Mouse (Mus musculus) C2C12 (cell line): ENCODE data around the gene Asf1b. TPM values are rescaled to one million over a fixed set of nuclear protein-coding genes. Genes with fewer than 3 reads are reported as not detected.

Source experiments
- H3K27me3 ChIP-seq: one replicate; pipeline ENCODE4 v1.6.1; 2011; ENCODE audit not compliant: control insufficient read depth, insufficient read depth, insufficient read length
- H3K36me3 ChIP-seq: one replicate; pipeline ENCODE4 v1.6.1; 2011; ENCODE audit not compliant: control insufficient read depth, insufficient read depth
- H3K4me3 ChIP-seq: one replicate; pipeline ENCODE4 v1.5.1; 2011; ENCODE audit warnings: mild to moderate bottlenecking, control low read depth; ENCODE audit not compliant: poor library complexity, insufficient read depth, severe bottlenecking
- H3K79me2 ChIP-seq: one replicate; pipeline ENCODE4 v1.6.1; 2011; ENCODE audit not compliant: control insufficient read depth, insufficient read depth
- H3K79me3 ChIP-seq: one replicate; pipeline ENCODE4 v1.6.1; 2011; ENCODE audit warnings: low read depth, control low read depth
- H3ac ChIP-seq: one replicate; pipeline ENCODE3; 2011; ENCODE audit warnings: low read depth; ENCODE audit not compliant: control insufficient read depth, insufficient read length
- CEBPB ChIP-seq: IDR thresholded peaks from one replicate; pipeline ENCODE4 v1.6.1; 2011; ENCODE audit warnings: low read depth, mild to moderate bottlenecking, control low read depth, moderate library complexity
- CTCF ChIP-seq: IDR thresholded peaks from one replicate; pipeline ENCODE4 v1.5.1; 2011; ENCODE audit not compliant: control insufficient read depth, insufficient read depth, insufficient read length
- FOSL1 ChIP-seq: IDR thresholded peaks from one replicate; pipeline ENCODE4 v1.8.0; 2011; ENCODE audit warnings: mild to moderate bottlenecking, low read length; ENCODE audit not compliant: poor library complexity, insufficient read depth, severe bottlenecking
- MAX ChIP-seq: IDR thresholded peaks from one replicate; pipeline ENCODE4 v1.6.1; 2011; ENCODE audit warnings: mild to moderate bottlenecking, control low read depth
- MYOD1 ChIP-seq: IDR thresholded peaks from one replicate; pipeline ENCODE4 v1.6.1; 2011; ENCODE audit warnings: low read depth; ENCODE audit not compliant: control insufficient read depth, insufficient read length
- MYOG ChIP-seq: IDR thresholded peaks from one replicate; pipeline ENCODE4 v1.6.1; 2011; ENCODE audit not compliant: control insufficient read depth, insufficient read length; ENCODE audit errors: extremely low read depth
- USF1 ChIP-seq: IDR thresholded peaks from one replicate; pipeline ENCODE4 v1.6.1; 2011; ENCODE audit warnings: low read depth, mild to moderate bottlenecking, control low read depth, moderate library complexity
- polyA plus RNA-seq: library from polyadenylated mRNA; unstranded; fragments of >200 nt; fragmentation: generic; extraction: Trizol; gene quantifications from one replicate; pipeline ENCODE4 v1.2.1, GENCODE M21; 2012; ENCODE audit warnings: missing spikeins

Asf1b gene
- polyA plus RNA-seq, 1 experiment = 140 TPM

- no peak overlapping the region for H3K4me3 ChIP-seq
- H3K36me3 ChIP-seq = peaks cover 22% of the 10 kb centered on the region
- no peaks in the 10 kb centered on the region for H3K79me3 ChIP-seq
Measured at GRCm38 (mm10) chr8:83934222-83934621, 21.1 kb upstream of the Asf1b start.

GRCm38 (mm10) chr8:83934994-83935393, 20.3 kb upstream of the Asf1b start:
- Histone ChIP-seq H3K36me3 (peaks cover 20% of the 10 kb centered on the region), H3ac (no peak overlapping the region), H3K4me3 (no peak overlapping the region), H3K79me3 (no peaks in the 10 kb centered on the region), H3K27me3 (no peaks in the 10 kb centered on the region), H3K79me2 (no peaks in the 10 kb centered on the region)
- TF ChIP-seq CTCF = no peak
- no peak for TF ChIP-seq FOSL1
- no peak for TF ChIP-seq CEBPB
- TF ChIP-seq MAX = no peak
- TF ChIP-seq USF1 = no peak
- TF ChIP-seq MYOG = no peak
- TF ChIP-seq MYOD1 = no peak

More at GRCm38 (mm10) chr8:83934222-83934621, 21.1 kb upstream of the Asf1b start:
- TF ChIP-seq FOSL1 (no peak), MYOD1 (no peak), USF1 (no peak), MAX (no peak), CTCF (no peak), CEBPB (no peak), MYOG (no peak)
- H3ac ChIP-seq = no peak overlapping the region
- no peaks in the 10 kb centered on the region for H3K79me2 ChIP-seq
- H3K27me3 ChIP-seq = no peaks in the 10 kb centered on the region

- Histone ChIP-seq H3ac (no peak overlapping the region), H3K27me3 (no peaks in the 10 kb centered on the region), H3K79me2 (no peaks in the 10 kb centered on the region), H3K4me3 (no peak overlapping the region), H3K36me3 (peaks cover 17% of the 10 kb centered on the region), H3K79me3 (no peaks in the 10 kb centered on the region)
- no peak for TF ChIP-seq USF1
- no peak for TF ChIP-seq MAX
- no peak for TF ChIP-seq FOSL1
- no peak for TF ChIP-seq MYOD1
- TF ChIP-seq MYOG = no peak
- no peak for TF ChIP-seq CEBPB
- TF ChIP-seq CTCF = no peak
Measured at GRCm38 (mm10) chr8:83935435-83935834, 19.9 kb upstream of the Asf1b start.

GRCm38 (mm10) chr8:83937645-83938044, 17.7 kb upstream of the Asf1b start:
- TF ChIP-seq MAX = no peak
- TF ChIP-seq CTCF = no peak
- no peak for TF ChIP-seq FOSL1
- no peak for TF ChIP-seq CEBPB
- TF ChIP-seq USF1 = no peak
- no peak for TF ChIP-seq MYOD1
- TF ChIP-seq MYOG = no peak

GRCm38 (mm10) chr8:83938330-83938729, 17.0 kb upstream of the Asf1b start:
- peaks cover 9% of the 10 kb centered on the region for H3K36me3 ChIP-seq
- no peak overlapping the region for H3ac ChIP-seq
- H3K4me3 ChIP-seq = no peak overlapping the region
- no peaks in the 10 kb centered on the region for H3K27me3 ChIP-seq
- TF ChIP-seq MYOG = no peak
- TF ChIP-seq USF1 = no peak
- no peaks in the 10 kb centered on the region for H3K79me3 ChIP-seq
- H3K79me2 ChIP-seq = no peaks in the 10 kb centered on the region

More at GRCm38 (mm10) chr8:83937645-83938044, 17.7 kb upstream of the Asf1b start:
- Histone ChIP-seq H3K79me3 (no peaks in the 10 kb centered on the region), H3K79me2 (no peaks in the 10 kb centered on the region), H3ac (no peak overlapping the region), H3K4me3 (no peak overlapping the region), H3K36me3 (peaks cover 15% of the 10 kb centered on the region), H3K27me3 (no peaks in the 10 kb centered on the region)

GRCm38 (mm10) chr8:83941066-83941677, 14.1 kb upstream of the Asf1b start:
- H3K36me3 ChIP-seq = no peaks in the 10 kb centered on the region
- no peaks in the 10 kb centered on the region for H3K27me3 ChIP-seq
- H3K79me3 ChIP-seq = no peaks in the 10 kb centered on the region
- H3K79me2 ChIP-seq = no peaks in the 10 kb centered on the region
- H3K4me3 ChIP-seq = no peak overlapping the region
- no peak overlapping the region for H3ac ChIP-seq
- no peak for TF ChIP-seq MYOG
- TF ChIP-seq CEBPB = no peak
- TF ChIP-seq CTCF = no peak
